ENCODE assay signal across 18 mouse cellular contexts in the genomic region with DNA sequence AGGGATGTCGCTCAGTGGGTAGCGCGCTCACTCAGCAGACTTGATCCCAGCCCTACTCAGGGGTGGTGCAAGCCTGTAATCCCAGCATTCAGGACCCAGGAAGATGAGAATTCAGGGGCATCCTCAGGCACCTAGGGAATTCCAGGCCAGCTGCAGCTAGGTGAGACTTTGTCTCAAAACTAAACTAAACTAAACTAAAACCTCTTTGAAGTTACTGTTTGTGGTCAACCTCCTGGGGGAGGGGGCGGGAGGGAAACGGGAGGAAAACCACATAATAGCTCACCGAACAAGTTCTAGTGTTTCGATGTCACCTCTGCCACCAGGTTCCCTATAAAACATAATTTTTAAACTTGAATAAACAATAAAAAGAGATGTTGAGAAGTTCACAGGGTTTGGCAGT.
"Had no signal": no experiment of that assay in that cellular context is flagged by ENCODE, and none has a peak within 500 bp of the region (broad histone marks: within the 10 kb centered on the region; RNA-seq: fewer than 3 reads in every experiment).

No protein-coding gene starts in this region.

- H3K9ac ChIP-seq: limb, embryonic 13.5 days; liver, embryonic 15.5 days; neural tube, embryonic 12.5 days; stomach, embryonic 15.5 days had no signal

- H3K4me3 ChIP-seq: limb, embryonic 13.5 days; liver, embryonic 15.5 days; myocyte; neural tube, embryonic 12.5 days; stomach, embryonic 15.5 days had no signal

- H3K27ac ChIP-seq: limb, embryonic 13.5 days; liver, embryonic 15.5 days; neural tube, embryonic 12.5 days; stomach, embryonic 15.5 days had no signal

- ATAC-seq: intestine, postnatal 0 days; lung, postnatal 0 days had no signal

- H3K36me3 ChIP-seq: liver, embryonic 15.5 days; stomach, embryonic 15.5 days had no signal

- H3K4me1 ChIP-seq: neural tube, embryonic 12.5 days; stomach, embryonic 15.5 days had no signal

- DNase-seq: kidney, adult 8-10 months; kidney, postnatal 36 days; layer of hippocampus, adult 9-11 months; left cerebral cortex, postnatal 4 days; lung, adult 2 months; lung, postnatal 36 days; midbrain, embryonic 14.5 days; retina, postnatal 1 day; right cerebral cortex, postnatal 4 days; spleen, adult 18-20 months had no signal

- H3K27me3 ChIP-seq: limb, embryonic 13.5 days; liver, embryonic 15.5 days; neural tube, embryonic 12.5 days; stomach, embryonic 15.5 days had no signal

- H3K9me3 ChIP-seq: limb, embryonic 13.5 days; liver, embryonic 15.5 days; neural tube, embryonic 12.5 days; stomach, embryonic 15.5 days had no signal

- H3K4me2 ChIP-seq: limb, embryonic 13.5 days; liver, embryonic 11.5 days; liver, embryonic 15.5 days; neural tube, embryonic 12.5 days; stomach, embryonic 15.5 days had no signal
